Mouse (Mus musculus) kidney, adult 2 months (tissue): ENCODE results near the gene Nae1.

ENCODE experiments used
- CTCF ChIP-seq: fragments of 200-500 bp; conservative IDR thresholded peaks from 2 replicates; pipeline ENCODE4 v1.5.1; 2011; ENCODE audit warnings: low read depth, mild to moderate bottlenecking, control low read depth, low read length, moderate library complexity, mixed read lengths; ENCODE audit not compliant: insufficient read depth, insufficient read length
- POLR2A ChIP-seq: fragments of 200-500 bp; IDR thresholded peaks from one replicate; pipeline ENCODE4 v1.6.1; 2011; ENCODE audit warnings: low read depth, low read length, control low read depth

DNA sequence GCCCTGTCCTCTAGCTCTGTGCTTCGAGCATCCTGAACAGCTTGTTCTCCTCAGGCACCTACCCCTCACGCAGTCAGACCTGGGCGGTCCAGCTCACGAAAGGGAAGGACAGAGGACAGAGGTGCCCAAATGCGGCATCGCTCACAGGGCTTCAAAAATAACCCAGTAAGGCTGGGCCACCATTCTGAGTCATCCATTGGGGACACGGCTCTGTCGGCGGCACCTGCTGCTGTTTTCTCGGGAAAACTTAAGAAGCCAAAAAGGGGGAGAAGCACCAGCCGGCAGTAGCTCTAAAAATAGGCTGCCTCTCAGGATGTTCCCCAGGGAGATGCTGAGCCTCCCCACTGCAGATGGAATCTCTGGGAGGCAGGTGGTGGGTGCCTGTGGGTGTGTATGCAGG lies 7.7 kb upstream of the Nae1 start:
- TF ChIP-seq CTCF (no peak), POLR2A (no peak)
